Mouse (Mus musculus) G1E (cell line): ENCODE data around the gene Hes7. TPM values are rescaled to one million over a fixed set of nuclear protein-coding genes. Genes with fewer than 3 reads are reported as not detected.

Experiments used
- ATAC-seq: 2 replicates; pipeline ENCODE4 v1.8.0; 2016; ENCODE audit warnings: mild to moderate bottlenecking; ENCODE audit not compliant: insufficient number of reproducible peaks, poor library complexity, low FRiP score, severe bottlenecking; ENCODE audit errors: extremely low read depth
- DNase-seq: peaks from one replicate; pipeline ENCODE4 v3.0.0; 2012; ENCODE audit warnings: low spot score
- H3K27me3 ChIP-seq: 2 replicates; pipeline ENCODE4 v1.6.1; 2012; ENCODE audit warnings: mild to moderate bottlenecking, low read length, inconsistent platforms; ENCODE audit not compliant: insufficient read depth
- H3K36me3 ChIP-seq: replicated peaks from 2 replicates; pipeline ENCODE3; 2012; ENCODE audit warnings: mild to moderate bottlenecking, inconsistent platforms
- H3K4me1 ChIP-seq: 2 replicates; pipeline ENCODE4 v1.6.1; 2012; ENCODE audit warnings: low read depth, low read length, inconsistent platforms, mixed read lengths; ENCODE audit not compliant: insufficient read depth
- H3K4me3 ChIP-seq: 2 replicates; pipeline ENCODE4 v1.5.1; 2012; ENCODE audit warnings: low read depth, mild to moderate bottlenecking, inconsistent platforms, low read length, moderate library complexity, mixed read lengths
- H3K9me3 ChIP-seq: replicated peaks from 2 replicates; pipeline ENCODE4 v1.6.1; 2012; ENCODE audit warnings: inconsistent platforms
- CTCF ChIP-seq: IDR thresholded peaks from 2 replicates; pipeline ENCODE4 v1.5.1; 2012; ENCODE audit warnings: low read depth, low read length, inconsistent platforms, mixed read lengths
- GATA1 ChIP-seq: IDR thresholded peaks from 2 replicates; pipeline ENCODE4 v1.6.1; 2012; ENCODE audit warnings: borderline replicate concordance, low read length, inconsistent platforms, mixed read lengths
- GATA2 ChIP-seq: IDR thresholded peaks from 2 replicates; pipeline ENCODE4 v1.6.1; 2012; ENCODE audit warnings: low read depth, low read length, inconsistent platforms, borderline replicate concordance
- POLR2AphosphoS5 ChIP-seq: IDR thresholded peaks from 2 replicates; pipeline ENCODE4 v1.6.1; 2012; ENCODE audit warnings: low read depth, low read length, inconsistent platforms; ENCODE audit not compliant: insufficient replicate concordance
- TAL1 ChIP-seq: conservative IDR thresholded peaks from 2 replicates; pipeline ENCODE4 v1.6.1; 2012; ENCODE audit warnings: low read depth, low read length, inconsistent platforms, mixed read lengths
- polyA plus RNA-seq: library from polyadenylated mRNA; stranded (reverse); fragments of >175 nt; gene quantifications from 2 replicates; pipeline ENCODE4 v1.2.3, GENCODE M21; 2012
- total RNA-seq, 2 experiments: library from RNA; stranded (forward) in 1 of 2; stranded (reverse) in 1 of 2; fragments of 200-1000 nt in 1 of 2; fragments of >200 nt in 1 of 2; fragmentation: Nextera tagmentation in 1 of 2; gene quantifications; 2 replicates each; pipeline ENCODE4 v1.2.3; 2014 to 2017

Gene Hes7
- total and polyA plus RNA-seq, 3 experiments = 0.22 to 1.2 TPM; not detected in 1

GRCm38 (mm10) chr11:69171626-69172025 is 51.4 kb downstream of the Hes7 start:
- no peak overlapping the region for H3K4me3 ChIP-seq
- TF ChIP-seq GATA1 = no peak
- peak; percentile 78 for TF ChIP-seq CTCF
- ATAC-seq (no peak), DNase-seq (peak; percentile 68)
- H3K9me3 ChIP-seq = no peaks in the 10 kb centered on the region
- H3K4me1 ChIP-seq = no peaks in the 10 kb centered on the region
- peaks cover 37% of the 10 kb centered on the region for H3K27me3 ChIP-seq
- H3K36me3 ChIP-seq = no peaks in the 10 kb centered on the region

GRCm38 (mm10) chr11:69172606-69173005 is 52.4 kb downstream of the Hes7 start:
- Histone ChIP-seq H3K27me3 (peaks cover 35% of the 10 kb centered on the region), H3K4me1 (no peaks in the 10 kb centered on the region), H3K36me3 (no peaks in the 10 kb centered on the region), H3K9me3 (no peaks in the 10 kb centered on the region), H3K4me3 (no peak overlapping the region)
- no peak for TF ChIP-seq POLR2AphosphoS5
- TF ChIP-seq GATA1 = no peak
- TF ChIP-seq CTCF = no peak
- TF ChIP-seq TAL1 = no peak
- no peak for TF ChIP-seq GATA2
- DNase-seq = no peak
- no peak for ATAC-seq

Other genes with a start within 250 kb of the Hes7 start
Only the 20 nearest of the 24 such genes appear.
- gene Rpl26, start 218.8 kb upstream of the Hes7 start, total RNA-seq (2014; fragmentation: Nextera tagmentation) = 1,627 and 1,719 TPM in 2 replicates
- gene Rpl26, start 218.8 kb upstream of the Hes7 start, total RNA-seq (2017) = 4,471 and 4,820 TPM in 2 replicates
- 273 and 318 TPM in 2 replicates for gene Rpl26, start 218.8 kb upstream of the Hes7 start, polyA plus RNA-seq
- not detected in 2 replicates for gene Odf4, start 193.3 kb upstream of the Hes7 start, total RNA-seq (2014; fragmentation: Nextera tagmentation)
- not detected in 2 replicates for gene Odf4, start 193.3 kb upstream of the Hes7 start, total RNA-seq (2017)
- gene Odf4, start 193.3 kb upstream of the Hes7 start, polyA plus RNA-seq = not detected in 2 replicates
- gene Arhgef15, start 162.9 kb upstream of the Hes7 start, total RNA-seq (2014; fragmentation: Nextera tagmentation) = not detected in 2 replicates
- gene Arhgef15, start 162.9 kb upstream of the Hes7 start, total RNA-seq (2017) = 0.12 and 0.22 TPM in 2 replicates
- not detected in 2 replicates for gene Arhgef15, start 162.9 kb upstream of the Hes7 start, polyA plus RNA-seq
- 5.2 and 5.8 TPM in 2 replicates for gene Slc25a35, start 152.3 kb upstream of the Hes7 start, total RNA-seq (2014; fragmentation: Nextera tagmentation)
- gene Slc25a35, start 152.3 kb upstream of the Hes7 start, total RNA-seq (2017) = 0.93 and 1.1 TPM in 2 replicates
- 1.2 and 1.3 TPM in 2 replicates for gene Slc25a35, start 152.3 kb upstream of the Hes7 start, polyA plus RNA-seq
- 16.1 and 21.8 TPM in 2 replicates for gene Rangrf, start 145.2 kb upstream of the Hes7 start, total RNA-seq (2014; fragmentation: Nextera tagmentation)
- 16.2 and 18.4 TPM in 2 replicates for gene Rangrf, start 145.2 kb upstream of the Hes7 start, total RNA-seq (2017)
- 7.8 and 8.1 TPM in 2 replicates for gene Rangrf, start 145.2 kb upstream of the Hes7 start, polyA plus RNA-seq
- gene Pfas, start 111.9 kb upstream of the Hes7 start, total RNA-seq (2014; fragmentation: Nextera tagmentation) = 83.4 and 107 TPM in 2 replicates
- gene Pfas, start 111.9 kb upstream of the Hes7 start, total RNA-seq (2017) = 34.4 and 36.2 TPM in 2 replicates
- gene Pfas, start 111.9 kb upstream of the Hes7 start, polyA plus RNA-seq = 41.3 and 62.8 TPM in 2 replicates
- 83.8 and 96.5 TPM in 2 replicates for gene Ctc1, start 104.5 kb upstream of the Hes7 start, total RNA-seq (2014; fragmentation: Nextera tagmentation)
- 15.2 and 19.9 TPM in 2 replicates for gene Ctc1, start 104.5 kb upstream of the Hes7 start, total RNA-seq (2017)
- 73.4 and 104 TPM in 2 replicates for gene Ctc1, start 104.5 kb upstream of the Hes7 start, polyA plus RNA-seq
- 176 and 241 TPM in 2 replicates for gene Aurkb, start 74.8 kb upstream of the Hes7 start, total RNA-seq (2014; fragmentation: Nextera tagmentation)
- gene Aurkb, start 74.8 kb upstream of the Hes7 start, total RNA-seq (2017) = 117 and 133 TPM in 2 replicates
- gene Aurkb, start 74.8 kb upstream of the Hes7 start, polyA plus RNA-seq = 296 TPM in 2 replicates
- 5.3 and 6.4 TPM in 2 replicates for gene Borcs6, start 60.7 kb upstream of the Hes7 start, total RNA-seq (2014; fragmentation: Nextera tagmentation)
- gene Borcs6, start 60.7 kb upstream of the Hes7 start, total RNA-seq (2017) = 6.1 and 8.2 TPM in 2 replicates
- 25.9 and 37.4 TPM in 2 replicates for gene Borcs6, start 60.7 kb upstream of the Hes7 start, polyA plus RNA-seq
- gene Tmem107, start 49.6 kb upstream of the Hes7 start, total RNA-seq (2014; fragmentation: Nextera tagmentation) = 28.3 and 38.2 TPM in 2 replicates
- gene Tmem107, start 49.6 kb upstream of the Hes7 start, total RNA-seq (2017) = 17.2 and 34.2 TPM in 2 replicates
- gene Tmem107, start 49.6 kb upstream of the Hes7 start, polyA plus RNA-seq = 70.8 and 77.9 TPM in 2 replicates
- 98.4 and 104 TPM in 2 replicates for gene Vamp2, start 31.9 kb upstream of the Hes7 start, total RNA-seq (2014; fragmentation: Nextera tagmentation)
- 4.4 and 5.8 TPM in 2 replicates for gene Vamp2, start 31.9 kb upstream of the Hes7 start, total RNA-seq (2017)
- 31.8 and 32.8 TPM in 2 replicates for gene Vamp2, start 31.9 kb upstream of the Hes7 start, polyA plus RNA-seq
- gene Per1, start 25.2 kb upstream of the Hes7 start, total RNA-seq (2014; fragmentation: Nextera tagmentation) = 55.2 and 55.5 TPM in 2 replicates
- 8.9 TPM in 2 replicates for gene Per1, start 25.2 kb upstream of the Hes7 start, total RNA-seq (2017)
- 40.6 TPM in 2 replicates for gene Per1, start 25.2 kb upstream of the Hes7 start, polyA plus RNA-seq
- 1.4 TPM in 2 replicates for gene 9130213A22Rik, start 2.2 kb downstream of the Hes7 start, total RNA-seq (2014; fragmentation: Nextera tagmentation)
- 0.17 and 0.82 TPM in 2 replicates for gene 9130213A22Rik, start 2.2 kb downstream of the Hes7 start, total RNA-seq (2017)
- 0.10 and 0.25 TPM in 2 replicates for gene 9130213A22Rik, start 2.2 kb downstream of the Hes7 start, polyA plus RNA-seq
- gene Aloxe3, start 5.5 kb downstream of the Hes7 start, total RNA-seq (2014; fragmentation: Nextera tagmentation) = 1.3 TPM in 1 of 2 replicates, not detected in the other
- 0.16 TPM in 1 of 2 replicates, not detected in the other for gene Aloxe3, start 5.5 kb downstream of the Hes7 start, total RNA-seq (2017)
- 0.01 TPM in 1 of 2 replicates, not detected in the other for gene Aloxe3, start 5.5 kb downstream of the Hes7 start, polyA plus RNA-seq
- not detected in 2 replicates for gene Alox12b, start 36.6 kb downstream of the Hes7 start, total RNA-seq (2014; fragmentation: Nextera tagmentation)
- gene Alox12b, start 36.6 kb downstream of the Hes7 start, total RNA-seq (2017) = not detected in 2 replicates
- not detected in 2 replicates for gene Alox12b, start 36.6 kb downstream of the Hes7 start, polyA plus RNA-seq
- not detected in 2 replicates for gene Alox8, start 77.4 kb downstream of the Hes7 start, total RNA-seq (2014; fragmentation: Nextera tagmentation)
- 0.06 and 0.49 TPM in 2 replicates for gene Alox8, start 77.4 kb downstream of the Hes7 start, total RNA-seq (2017)
- not detected in 2 replicates for gene Alox8, start 77.4 kb downstream of the Hes7 start, polyA plus RNA-seq
- gene Gucy2e, start 116.6 kb downstream of the Hes7 start, total RNA-seq (2014; fragmentation: Nextera tagmentation) = not detected in 2 replicates
- 0.05 and 0.06 TPM in 2 replicates for gene Gucy2e, start 116.6 kb downstream of the Hes7 start, total RNA-seq (2017)
- not detected in 2 replicates for gene Gucy2e, start 116.6 kb downstream of the Hes7 start, polyA plus RNA-seq
- 30.3 and 42.0 TPM in 2 replicates for gene Cntrob, start 203.4 kb downstream of the Hes7 start, total RNA-seq (2014; fragmentation: Nextera tagmentation)
- 19.2 and 26.0 TPM in 2 replicates for gene Cntrob, start 203.4 kb downstream of the Hes7 start, total RNA-seq (2017)
- gene Cntrob, start 203.4 kb downstream of the Hes7 start, polyA plus RNA-seq = 30.8 and 35.4 TPM in 2 replicates
- 138 and 139 TPM in 2 replicates for gene Trappc1, start 203.6 kb downstream of the Hes7 start, total RNA-seq (2014; fragmentation: Nextera tagmentation)
- 116 and 127 TPM in 2 replicates for gene Trappc1, start 203.6 kb downstream of the Hes7 start, total RNA-seq (2017)
- gene Trappc1, start 203.6 kb downstream of the Hes7 start, polyA plus RNA-seq = 7.4 and 10.1 TPM in 2 replicates
- gene Kcnab3, start 205.9 kb downstream of the Hes7 start, total RNA-seq (2014; fragmentation: Nextera tagmentation) = 0.58 and 1.2 TPM in 2 replicates
- gene Kcnab3, start 205.9 kb downstream of the Hes7 start, total RNA-seq (2017) = 0.60 and 0.64 TPM in 2 replicates
- 0.27 and 0.33 TPM in 2 replicates for gene Kcnab3, start 205.9 kb downstream of the Hes7 start, polyA plus RNA-seq